Mouse (Mus musculus): Measurements from ENCODE around the gene Polr2a.
"Not testable (repeated sequence)": the region's sequence is repeated elsewhere in the genome, so short reads cannot be mapped to it uniquely, and the experiment has no call there.

The Polr2a gene

GRCm38 (mm10) chr11:69706775-69707479, 51.5 kb downstream of the Polr2a start:
- peak; percentile 94 for DNase-seq (ENCODE audit: low read depth, low spot score)

- no peak for DNase-seq (ENCODE audit: low read depth, low spot score)
These were observed 53.8 kb downstream of the Polr2a start for GRCm38 (mm10) chr11:69704613-69705010.

- no peak for DNase-seq (ENCODE audit: low read depth, low spot score)
These were observed 54.4 kb downstream of the Polr2a start for GRCm38 (mm10) chr11:69703814-69704612.

GRCm38 (mm10) chr11:69703381-69703780, 55.1 kb downstream of the Polr2a start:
- DNase-seq (ENCODE audit: low read depth, low spot score) = not testable (repeated sequence)

GRCm38 (mm10) chr11:69702886-69703285, 55.6 kb downstream of the Polr2a start:
- DNase-seq (ENCODE audit: low read depth, low spot score) = not testable (repeated sequence)

GRCm38 (mm10) chr11:69699595-69699994, 58.8 kb downstream of the Polr2a start:
- DNase-seq (ENCODE audit: low read depth, low spot score) = no peak

- DNase-seq (ENCODE audit: low read depth, low spot score) = no peak
These were observed 59.9 kb downstream of the Polr2a start for GRCm38 (mm10) chr11:69698574-69698973.

GRCm38 (mm10) chr11:69697396-69697795, 61.0 kb downstream of the Polr2a start:
- no peak for DNase-seq (ENCODE audit: low read depth, low spot score)

GRCm38 (mm10) chr11:69695361-69696181, 62.9 kb downstream of the Polr2a start, which contains the start of the genes Tnfsf12 and Tnfsfm13:
Tnfsf12 (minus strand) TSS chr11:69695849.
Tnfsfm13 (minus strand) TSS chr11:69696098.
- DNase-seq (ENCODE audit: low read depth, low spot score) = peak; percentile 69

GRCm38 (mm10) chr11:69695046-69695360, 63.4 kb downstream of the Polr2a start:
- DNase-seq (ENCODE audit: low read depth, low spot score) = no peak

- no peak for DNase-seq (ENCODE audit: low read depth, low spot score)
These were observed 64.9 kb downstream of the Polr2a start for GRCm38 (mm10) chr11:69693421-69693965.

GRCm38 (mm10) chr11:69692863-69693262, 65.6 kb downstream of the Polr2a start:
- no peak for DNase-seq (ENCODE audit: low read depth, low spot score)

- no peak for DNase-seq (ENCODE audit: low read depth, low spot score)
These were observed 66.1 kb downstream of the Polr2a start for GRCm38 (mm10) chr11:69692196-69692811.

- no peak for DNase-seq (ENCODE audit: low read depth, low spot score)
These were observed 68.5 kb downstream of the Polr2a start for GRCm38 (mm10) chr11:69689891-69690290.

- DNase-seq (ENCODE audit: low read depth, low spot score) = no peak
These were observed 71.4 kb downstream of the Polr2a start for GRCm38 (mm10) chr11:69687061-69687460.

GRCm38 (mm10) chr11:69686377-69686776, 72.1 kb downstream of the Polr2a start:
- peak; percentile 82 for DNase-seq (ENCODE audit: low read depth, low spot score)

GRCm38 (mm10) chr11:69685526-69686148, 72.8 kb downstream of the Polr2a start, which contains the start of gene Tnfsf13:
Tnfsf13 (minus strand) TSS chr11:69685784.
- DNase-seq (ENCODE audit: low read depth, low spot score) = peak; percentile 92

GRCm38 (mm10) chr11:69684936-69685335, 73.5 kb downstream of the Polr2a start:
- DNase-seq (ENCODE audit: low read depth, low spot score) = no peak

- DNase-seq (ENCODE audit: low read depth, low spot score) = no peak
These were observed 74.2 kb downstream of the Polr2a start for GRCm38 (mm10) chr11:69684128-69684745.

Measured in skeletal muscle tissue, adult 2 months (tissue).